Mouse (Mus musculus): ENCODE results near the gene Tbc1d24. TPM values are rescaled to one million over a fixed set of nuclear protein-coding genes. Genes with fewer than 3 reads are reported as not detected.

Gene Tbc1d24
- total and polyA plus RNA-seq, 2 experiments: 13.3 to 31.5 TPM

DNA sequence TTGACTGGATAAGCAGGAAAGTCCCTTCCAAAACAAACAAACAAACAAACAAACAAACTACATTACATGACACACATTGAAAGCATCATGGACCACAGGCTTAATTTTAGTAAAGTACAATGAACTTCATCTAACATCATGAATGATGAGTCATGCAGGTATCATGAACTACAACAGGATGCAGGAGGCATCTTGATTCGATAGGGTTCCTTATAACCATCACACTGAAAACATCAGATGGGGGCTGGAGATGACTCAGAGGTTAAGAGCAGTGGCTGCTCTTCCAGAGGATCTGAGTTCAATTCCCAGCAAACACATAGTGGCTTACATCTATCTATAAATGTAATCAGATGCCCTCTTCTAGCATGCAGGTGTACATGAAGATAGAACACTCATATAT lies 77.8 kb downstream of the Tbc1d24 start:
- DNase-seq (ENCODE audit: extremely low read depth, low read depth, low spot score): no peak
- no peaks in the 10 kb centered on the region for H3K27me3 ChIP-seq (ENCODE audit: control insufficient read depth, insufficient read depth, low read length)
- WGBS: 83% methylated on average over 1 of the region's 1 CpGs
- H3K27ac ChIP-seq (replicated peaks; ENCODE audit: insufficient read depth, low read depth, low read length): no peak overlapping the region
- no peak overlapping the region for H3K4me3 ChIP-seq (ENCODE audit: insufficient read depth, low read depth, low read length)
- no peak overlapping the region for H3K9ac ChIP-seq (ENCODE audit: low read depth, low read length)
- H3K79me2 ChIP-seq (ENCODE audit: control insufficient read depth, insufficient read depth, low read length): peaks cover 41% of the 10 kb centered on the region
- peaks cover 3% of the 10 kb centered on the region; the same call in 1 of the 2 replicates for H3K4me1 ChIP-seq (ENCODE audit: control insufficient read depth, insufficient read depth, low read length)
- H3K36me3 ChIP-seq (ENCODE audit: control insufficient read depth, insufficient read depth, low read length): no peaks in the 10 kb centered on the region; the same call in 1 of the 2 replicates
- no peak for TF ChIP-seq CTCF (IDR thresholded peaks at IDR 0.05; ENCODE audit: low read depth, low read length)
- no peak for TF ChIP-seq POLR2A (IDR thresholded peaks at IDR 0.05; ENCODE audit: extremely low read depth, insufficient read depth, low read length)

- DNase-seq (ENCODE audit: extremely low read depth, low read depth, low spot score): no peak
- WGBS: 78% methylated on average over 3 of the region's 3 CpGs
- no peak for TF ChIP-seq CTCF (IDR thresholded peaks at IDR 0.05; ENCODE audit: low read depth, low read length)
- no peak overlapping the region for H3K4me3 ChIP-seq (ENCODE audit: insufficient read depth, low read depth, low read length)
- peaks cover 3% of the 10 kb centered on the region; the same call in 1 of the 2 replicates for H3K4me1 ChIP-seq (ENCODE audit: control insufficient read depth, insufficient read depth, low read length)
- H3K27me3 ChIP-seq (ENCODE audit: control insufficient read depth, insufficient read depth, low read length): no peaks in the 10 kb centered on the region
- H3K79me2 ChIP-seq (ENCODE audit: control insufficient read depth, insufficient read depth, low read length): peaks cover 43% of the 10 kb centered on the region
- H3K36me3 ChIP-seq (ENCODE audit: control insufficient read depth, insufficient read depth, low read length): no peaks in the 10 kb centered on the region; the same call in 1 of the 2 replicates
- H3K27ac ChIP-seq (replicated peaks; ENCODE audit: insufficient read depth, low read depth, low read length): no peak overlapping the region
- no peak overlapping the region for H3K9ac ChIP-seq (ENCODE audit: low read depth, low read length)
These were observed 78.6 kb downstream of the Tbc1d24 start for GRCm38 (mm10) chr17:24126801-24127200.

Other genes with a start within 250 kb of the Tbc1d24 start
- gene Prss30, start 225.0 kb downstream of the Tbc1d24 start, total RNA-seq (2014; rRNA removed): 0.13 and 0.18 TPM in 2 replicates
- 0.16 TPM in 2 replicates for gene Prss30, start 225.0 kb downstream of the Tbc1d24 start, polyA plus RNA-seq (2012; rRNA removed)
- not detected in 2 replicates for gene Prss22, start 207.5 kb downstream of the Tbc1d24 start, total RNA-seq (2014; rRNA removed)
- not detected in 2 replicates for gene Prss22, start 207.5 kb downstream of the Tbc1d24 start, polyA plus RNA-seq (2012; rRNA removed)
- not detected in 2 replicates for gene Prss27, start 167.4 kb downstream of the Tbc1d24 start, total RNA-seq (2014; rRNA removed)
- not detected in 2 replicates for gene Prss27, start 167.4 kb downstream of the Tbc1d24 start, polyA plus RNA-seq (2012; rRNA removed)
- gene Kctd5, start 132.1 kb downstream of the Tbc1d24 start, total RNA-seq (2014; rRNA removed): 4.5 and 4.6 TPM in 2 replicates
- 4.6 and 6.0 TPM in 2 replicates for gene Kctd5, start 132.1 kb downstream of the Tbc1d24 start, polyA plus RNA-seq (2012; rRNA removed)
- gene Pdpk1, start 54.6 kb downstream of the Tbc1d24 start, total RNA-seq (2014; rRNA removed): 19.7 and 23.6 TPM in 2 replicates
- gene Pdpk1, start 54.6 kb downstream of the Tbc1d24 start, polyA plus RNA-seq (2012; rRNA removed): 8.6 and 10.2 TPM in 2 replicates
- gene Amdhd2, start 41.8 kb downstream of the Tbc1d24 start, total RNA-seq (2014; rRNA removed): 19.3 and 23.8 TPM in 2 replicates
- 26.7 and 35.4 TPM in 2 replicates for gene Amdhd2, start 41.8 kb downstream of the Tbc1d24 start, polyA plus RNA-seq (2012; rRNA removed)
- gene Atp6v0c, start 35.9 kb downstream of the Tbc1d24 start, total RNA-seq (2014; rRNA removed): 40.0 and 68.4 TPM in 2 replicates
- 625 and 644 TPM in 2 replicates for gene Atp6v0c, start 35.9 kb downstream of the Tbc1d24 start, polyA plus RNA-seq (2012; rRNA removed)
- gene Ntn3, start 4.0 kb upstream of the Tbc1d24 start, total RNA-seq (2014; rRNA removed): 2.3 and 2.8 TPM in 2 replicates
- gene Ntn3, start 4.0 kb upstream of the Tbc1d24 start, polyA plus RNA-seq (2012; rRNA removed): 7.4 and 7.8 TPM in 2 replicates
- 44.1 and 53.2 TPM in 2 replicates for gene Tedc2, start 15.3 kb upstream of the Tbc1d24 start, total RNA-seq (2014; rRNA removed)
- 61.4 and 78.0 TPM in 2 replicates for gene Tedc2, start 15.3 kb upstream of the Tbc1d24 start, polyA plus RNA-seq (2012; rRNA removed)
- gene Ccnf, start 45.9 kb upstream of the Tbc1d24 start, total RNA-seq (2014; rRNA removed): 3.0 and 3.5 TPM in 2 replicates
- gene Ccnf, start 45.9 kb upstream of the Tbc1d24 start, polyA plus RNA-seq (2012; rRNA removed): 5.5 and 6.5 TPM in 2 replicates
- not detected in 2 replicates for gene Abca17, start 145.5 kb upstream of the Tbc1d24 start, total RNA-seq (2014; rRNA removed)
- 0.02 TPM in 1 of 2 replicates, not detected in the other for gene Abca17, start 145.5 kb upstream of the Tbc1d24 start, polyA plus RNA-seq (2012; rRNA removed)
- 36.0 and 46.1 TPM in 2 replicates for gene Abca3, start 146.4 kb upstream of the Tbc1d24 start, total RNA-seq (2014; rRNA removed)
- gene Abca3, start 146.4 kb upstream of the Tbc1d24 start, polyA plus RNA-seq (2012; rRNA removed): 70.0 and 76.6 TPM in 2 replicates
- gene Rnps1, start 209.0 kb upstream of the Tbc1d24 start, total RNA-seq (2014; rRNA removed): 17.3 and 20.7 TPM in 2 replicates
- 32.7 and 37.6 TPM in 2 replicates for gene Rnps1, start 209.0 kb upstream of the Tbc1d24 start, polyA plus RNA-seq (2012; rRNA removed)
- gene Eci1, start 221.1 kb upstream of the Tbc1d24 start, total RNA-seq (2014; rRNA removed): 176 and 218 TPM in 2 replicates
- gene Eci1, start 221.1 kb upstream of the Tbc1d24 start, polyA plus RNA-seq (2012; rRNA removed): 249 and 286 TPM in 2 replicates
- gene Dnase1l2, start 237.5 kb upstream of the Tbc1d24 start, total RNA-seq (2014; rRNA removed): 0.74 and 1.2 TPM in 2 replicates
- 1.7 and 2.4 TPM in 2 replicates for gene Dnase1l2, start 237.5 kb upstream of the Tbc1d24 start, polyA plus RNA-seq (2012; rRNA removed)